Mouse (Mus musculus): ENCODE measurements around the gene Sncg.
A peak's percentile ranks its signal among the peaks of the same experiment; 100 is the strongest.
"Not testable (repeated sequence)": the region's sequence is repeated elsewhere in the genome, so short reads cannot be mapped to it uniquely, and the experiment has no call there.

Gene Sncg

DNA sequence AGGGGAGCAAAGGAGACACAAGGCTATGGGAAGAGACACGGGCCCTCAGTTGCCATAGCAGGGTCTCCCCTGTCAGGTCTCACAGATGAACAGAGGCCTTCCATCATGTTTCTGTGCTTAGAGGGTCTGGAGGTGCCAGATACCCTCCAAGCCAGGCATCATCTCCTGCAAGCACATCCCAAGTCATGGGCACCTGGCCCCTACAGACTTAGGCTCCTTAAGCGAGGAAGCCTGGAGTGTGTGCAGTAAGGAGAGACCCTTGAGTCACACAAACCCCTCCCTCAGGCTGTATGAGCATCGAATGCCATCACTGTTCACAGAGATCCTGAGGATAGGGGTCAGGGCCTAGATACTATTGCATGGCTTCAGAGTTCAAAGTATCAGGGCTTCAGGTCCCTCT is 3.7 kb downstream of the Sncg start:
- no peak for DNase-seq (ENCODE audit: low spot score in 2 of 2)

- no peak for DNase-seq (ENCODE audit: low spot score in 2 of 2)
These were observed 4.4 kb downstream of the Sncg start for GRCm38 (mm10) chr14:34370203-34370602.

DNA sequence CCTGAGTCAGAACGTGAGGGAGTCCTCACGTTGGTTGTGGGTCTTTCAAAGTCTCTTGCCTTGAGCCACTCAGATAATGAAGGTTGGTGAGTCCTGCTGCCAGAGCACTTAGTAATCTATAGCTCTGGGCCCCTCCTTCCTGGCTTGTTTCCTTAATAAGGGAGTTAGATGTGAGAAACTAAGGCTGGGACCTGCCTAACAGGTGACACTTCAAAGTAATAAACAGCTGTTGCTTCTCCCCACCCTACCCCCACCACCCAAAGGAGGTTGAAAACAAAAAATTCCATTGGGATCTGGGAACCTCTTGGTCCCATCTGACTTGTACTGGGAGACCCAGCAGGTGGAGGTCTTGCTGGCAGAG is 9.5 kb downstream of the Sncg start:
- DNase-seq (ENCODE audit: low spot score in 2 of 2), result no peak

- not testable (repeated sequence) for DNase-seq (ENCODE audit: low spot score in 2 of 2)
These were observed 10.1 kb downstream of the Sncg start for GRCm38 (mm10) chr14:34364254-34365146.

DNA sequence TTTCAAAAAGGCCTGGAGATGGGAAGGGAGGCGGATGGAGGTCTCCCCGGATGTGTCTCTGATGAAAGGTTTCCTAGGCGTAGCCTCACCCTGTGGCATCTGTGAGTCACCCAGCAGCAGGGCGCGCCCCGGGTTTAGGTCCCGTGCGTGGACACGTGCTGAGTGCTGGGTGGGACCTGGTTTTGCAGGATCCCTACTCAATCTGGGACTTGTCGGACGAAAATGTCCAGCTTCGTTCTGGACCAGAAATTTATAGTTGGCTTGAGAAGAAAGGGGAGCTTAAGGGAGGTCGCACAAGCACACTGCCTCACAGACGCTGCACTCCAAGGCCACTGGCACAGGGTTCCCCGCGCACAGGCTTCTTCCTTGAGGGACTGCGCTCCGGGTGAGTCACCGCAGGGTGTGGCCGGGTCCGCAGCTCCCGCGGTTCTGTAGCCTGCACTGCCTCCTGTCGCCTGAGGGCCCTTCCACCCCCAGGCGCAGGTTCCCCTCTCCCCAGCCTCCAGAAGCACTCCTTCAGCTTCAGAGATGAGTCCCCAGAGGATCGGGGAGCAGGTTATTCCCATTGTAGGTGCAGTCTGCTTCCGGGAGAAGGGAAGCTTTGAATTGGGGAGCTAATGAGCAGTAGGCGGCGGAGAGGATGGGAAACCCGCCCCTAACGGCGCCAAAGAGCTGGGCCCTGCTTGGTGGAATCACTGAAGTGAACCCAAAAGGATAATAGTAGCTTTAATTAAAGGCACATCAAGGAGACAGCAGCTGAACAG is 10.9 kb downstream of the Sncg start:
- peak; percentile 29 to 37 for DNase-seq (ENCODE audit: low spot score in 2 of 2)

DNA sequence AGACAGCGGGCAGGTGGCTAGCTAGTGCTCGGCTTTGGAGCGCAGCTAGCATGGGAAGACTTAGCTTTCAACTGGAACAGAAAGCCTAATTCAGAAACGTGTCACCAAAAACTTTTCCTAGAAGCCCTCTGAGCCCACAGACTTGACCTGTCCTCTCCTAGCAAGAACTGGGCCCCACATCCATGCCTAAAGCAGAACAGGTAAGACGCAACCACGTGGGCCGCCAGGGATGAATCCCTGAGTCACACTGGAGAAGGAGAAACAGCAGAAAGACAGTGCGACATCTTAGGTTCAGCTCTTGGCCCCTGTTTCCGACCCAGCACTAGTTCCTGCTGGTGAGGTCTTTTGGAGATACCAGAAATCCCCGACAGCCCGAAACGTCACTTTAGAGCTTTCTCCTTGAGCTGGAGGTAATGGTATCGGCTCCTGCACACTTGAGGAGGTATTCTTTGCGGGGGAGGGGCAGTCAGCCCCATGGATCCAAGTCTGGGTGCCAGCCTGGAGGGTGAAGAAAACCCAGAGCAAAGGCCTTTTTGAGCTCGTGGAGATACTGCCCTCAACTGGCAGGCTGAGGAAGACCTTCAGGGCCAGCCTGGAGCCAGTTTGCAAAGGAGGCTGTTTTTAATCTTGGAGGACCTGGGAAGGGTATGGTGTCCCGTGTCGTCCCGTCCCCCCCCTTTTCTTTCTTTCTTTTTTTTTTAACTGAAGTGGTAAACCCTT is 11.7 kb downstream of the Sncg start:
- DNase-seq (ENCODE audit: low spot score in 2 of 2), result peak; percentile 50 to 63

GRCm38 (mm10) chr14:34362135-34362534 is 12.5 kb downstream of the Sncg start:
- DNase-seq (ENCODE audit: low spot score in 2 of 2), result no peak

- no peak for DNase-seq (ENCODE audit: low spot score in 2 of 2)
These were observed 14.3 kb downstream of the Sncg start for GRCm38 (mm10) chr14:34360251-34360650.

DNA sequence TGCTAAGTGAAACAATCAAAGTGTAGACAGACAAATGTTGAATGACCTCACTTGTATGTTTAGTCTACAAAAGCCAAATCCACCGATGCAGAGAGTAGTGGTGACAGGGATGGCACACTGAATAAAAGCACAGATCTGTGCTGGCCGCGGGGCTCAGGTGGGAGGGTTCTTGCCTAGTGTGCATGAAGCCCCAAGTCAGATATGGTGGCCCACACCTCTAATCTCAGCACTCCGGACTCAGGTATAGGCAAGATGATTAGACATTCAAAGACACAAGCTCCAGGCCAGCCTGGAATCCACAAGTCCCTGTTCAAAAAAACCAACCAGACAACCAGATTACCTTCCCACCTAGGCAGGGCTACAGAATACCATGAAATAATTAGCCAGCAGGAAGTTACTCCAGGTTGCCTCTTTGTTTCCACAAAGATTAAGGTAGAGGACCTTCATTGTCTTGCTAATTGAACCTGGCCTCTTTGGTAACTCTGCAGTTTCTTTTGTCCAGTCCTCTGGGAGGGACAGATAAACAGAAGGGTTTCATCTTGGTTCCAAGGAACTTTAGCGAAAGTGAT is 14.8 kb downstream of the Sncg start:
- no peak for DNase-seq (ENCODE audit: low spot score in 2 of 2)

GRCm38 (mm10) chr14:34357671-34358455 is 16.7 kb downstream of the Sncg start:
- DNase-seq (ENCODE audit: low spot score in 2 of 2), result no peak

DNA sequence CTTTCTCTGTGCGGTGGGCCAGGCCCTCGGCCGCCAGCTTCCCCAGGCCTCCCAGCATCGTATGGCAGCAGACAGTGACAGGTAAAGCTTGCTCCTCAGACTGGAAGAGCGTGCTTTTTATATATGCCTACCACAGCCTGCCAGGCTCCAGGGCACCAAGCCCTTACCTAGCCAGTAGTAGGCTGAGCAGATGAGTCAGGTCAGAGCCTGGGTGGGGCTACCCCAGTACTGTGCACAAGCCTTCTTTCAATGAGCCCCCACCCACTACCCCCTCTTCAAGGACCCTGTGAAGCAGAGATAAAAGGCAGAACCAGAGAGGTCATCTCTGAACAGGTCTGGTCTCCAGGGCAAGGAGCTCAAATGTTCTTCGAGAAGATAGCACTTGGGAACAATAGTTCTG is 19.3 kb downstream of the Sncg start, which contains the start of gene Fam25c:
Fam25c (minus strand) TSS at position 133 of the 400 bp plus-strand sequence.
- no peak for DNase-seq (ENCODE audit: low spot score in 2 of 2)

- no peak for DNase-seq (ENCODE audit: low spot score in 2 of 2)
These were observed 20.1 kb downstream of the Sncg start for GRCm38 (mm10) chr14:34354456-34354855.

DNA sequence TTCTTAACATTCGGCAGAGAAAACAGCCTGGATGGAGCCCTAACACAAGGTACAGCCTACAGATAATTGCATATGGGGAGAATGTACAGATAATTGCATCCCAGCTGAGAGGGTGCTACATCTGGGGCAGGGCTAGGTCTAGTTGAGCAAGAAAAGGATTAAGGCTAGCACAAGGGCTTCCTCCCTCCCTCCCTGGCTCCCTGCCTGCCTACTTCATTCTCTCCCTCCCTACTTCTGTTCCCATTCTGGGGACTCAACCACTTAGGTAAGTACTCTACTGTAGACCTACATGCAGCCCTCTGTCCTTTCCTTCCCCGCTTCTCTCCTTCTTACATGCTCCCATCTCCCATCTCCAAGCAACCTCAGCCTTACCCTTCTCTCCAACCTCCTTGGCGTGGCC is 21.3 kb downstream of the Sncg start:
- no peak for DNase-seq (ENCODE audit: low spot score in 2 of 2)

- no peak for DNase-seq (ENCODE audit: low spot score in 2 of 2)
These were observed 22.1 kb downstream of the Sncg start for GRCm38 (mm10) chr14:34352523-34352922.

- DNase-seq (ENCODE audit: low spot score in 2 of 2), result no peak
These were observed 22.9 kb downstream of the Sncg start for GRCm38 (mm10) chr14:34351660-34352059.

GRCm38 (mm10) chr14:34349007-34349406 is 25.6 kb downstream of the Sncg start:
- no peak for DNase-seq (ENCODE audit: low spot score in 2 of 2)

- no peak for DNase-seq (ENCODE audit: low spot score in 2 of 2)
These were observed 26.3 kb downstream of the Sncg start for GRCm38 (mm10) chr14:34348301-34348700.

DNA sequence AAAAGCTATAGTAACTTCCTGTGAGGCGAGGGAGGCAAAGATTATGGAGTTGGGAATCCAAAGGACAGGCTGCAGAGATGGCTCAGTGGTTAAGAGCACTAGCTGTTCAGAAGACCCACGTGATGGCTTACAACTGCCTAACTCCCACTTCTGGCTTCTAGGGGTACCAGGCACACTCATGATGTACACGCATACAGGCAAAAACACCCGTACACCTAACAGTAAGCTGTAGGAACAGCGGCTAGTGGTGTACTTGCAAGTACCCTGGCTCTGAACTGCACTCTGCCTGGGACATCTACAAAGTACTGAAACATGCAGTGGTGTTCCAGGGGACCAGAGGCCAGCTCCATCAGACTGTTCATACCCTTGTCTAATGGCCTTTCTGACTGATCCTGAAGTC is 27.5 kb downstream of the Sncg start:
- no peak for DNase-seq (ENCODE audit: low spot score in 2 of 2)

DNA sequence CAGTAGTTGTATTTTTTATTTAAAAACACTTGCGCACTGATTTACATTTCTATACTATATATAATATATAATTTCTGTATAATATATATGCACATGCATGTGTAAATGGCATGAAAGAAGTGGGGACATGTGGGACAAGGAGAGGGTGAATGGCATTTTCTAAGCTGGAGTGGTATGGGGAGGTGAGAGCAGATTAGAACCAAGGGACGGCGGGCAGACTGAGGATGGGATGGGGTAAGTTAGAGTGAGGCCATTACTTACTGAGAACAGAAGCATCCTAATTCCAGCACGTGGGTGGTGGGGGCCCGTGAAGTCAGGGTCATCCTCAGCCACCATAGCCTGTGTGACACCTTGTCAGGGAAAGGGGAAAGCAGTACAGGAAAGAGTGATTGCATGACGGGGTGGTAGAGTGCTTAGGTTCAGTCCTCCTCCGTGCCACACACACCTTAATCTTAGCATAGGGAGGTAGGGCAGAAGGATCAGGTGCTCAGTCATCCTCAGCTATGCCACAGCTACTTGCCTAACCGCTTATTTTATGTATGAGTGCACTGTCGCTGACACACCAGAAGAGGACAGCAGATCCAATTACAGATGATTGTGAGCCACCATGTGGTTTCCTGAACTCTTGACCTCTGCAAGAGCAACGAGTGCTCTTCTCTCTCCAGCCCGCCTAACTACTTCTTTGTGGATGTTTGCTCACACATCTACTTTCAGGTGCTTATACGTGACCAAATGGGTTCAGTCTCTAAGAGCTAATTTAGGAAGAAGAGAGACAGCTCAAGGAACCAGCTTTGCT is 28.6 kb downstream of the Sncg start:
- DNase-seq (ENCODE audit: low spot score in 2 of 2), result no peak

DNA sequence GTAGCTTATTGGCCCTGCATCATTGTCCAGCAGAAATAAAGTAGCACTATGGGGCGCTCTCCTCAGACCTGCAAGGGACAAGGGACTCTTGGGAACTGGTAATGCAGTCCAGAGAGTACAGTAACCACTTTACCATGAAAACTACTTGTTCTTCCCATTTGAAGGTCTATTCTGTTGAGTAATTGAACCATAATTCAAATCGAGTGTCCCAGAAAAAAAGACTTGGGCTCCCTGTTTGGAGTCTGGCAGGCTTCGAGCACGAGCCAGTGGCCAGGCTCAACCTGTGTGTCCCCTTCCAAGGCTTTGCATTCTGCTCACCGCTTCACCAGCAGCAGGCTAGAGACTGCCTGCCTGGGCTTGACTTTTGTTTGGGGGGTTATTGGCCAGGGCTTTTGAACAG is 30.2 kb downstream of the Sncg start:
- no peak for DNase-seq (ENCODE audit: low spot score in 2 of 2)

Measured in frontal cortex, postnatal 14 days (tissue).